Mouse (Mus musculus): ENCODE measurements around the gene Ssxb9.
"Not testable (repeated sequence)": the region's sequence is repeated elsewhere in the genome, so short reads cannot be mapped to it uniquely, and the experiment has no call there.

The Ssxb9 gene

GRCm38 (mm10) chrX:8366678-8367077, at the start of gene Ssxb9:
Gene Ssxb9, plus strand, starts transcription at chrX:8366978.
- DNase-seq (ENCODE audit: low spot score in 2 of 2), result not testable (repeated sequence)

DNA sequence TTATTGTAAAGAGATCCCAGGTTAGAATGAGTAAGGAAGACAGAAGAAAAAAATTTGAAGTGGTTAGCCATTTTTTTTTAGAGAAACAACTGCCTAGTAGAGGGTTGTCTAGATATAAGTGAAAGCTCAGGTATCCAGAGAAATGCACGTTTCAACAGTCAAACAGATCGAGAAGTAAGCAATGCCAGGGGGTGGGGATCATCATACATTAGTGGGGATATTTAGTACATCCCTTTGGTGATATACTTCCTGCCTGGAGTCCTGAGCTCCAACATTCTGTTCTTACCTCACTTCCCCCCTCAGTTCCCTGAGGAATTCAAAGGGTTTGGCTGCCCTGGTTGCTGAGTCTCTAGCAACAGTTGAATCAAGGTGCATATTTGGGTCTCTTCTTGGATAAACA, 39.7 kb upstream of the Ssxb9 start, which contains the start of gene Ssxb10:
TSS of gene Ssxb10 (plus strand) at position 301 of the 400 bp plus-strand sequence.
- no peak for DNase-seq (ENCODE audit: low spot score in 2 of 2)

GRCm38 (mm10) chrX:8413005-8413404, 46.2 kb downstream of the Ssxb9 start, which contains the start of gene Ssxb1:
Gene Ssxb1, plus strand, starts transcription at chrX:8413305.
- not testable (repeated sequence) for DNase-seq (ENCODE audit: low spot score in 2 of 2)
